Mouse (Mus musculus) embryo, embryonic 11.5 days (tissue): ENCODE measurements around the gene Scaf8.
A peak's percentile ranks its signal among the peaks of the same experiment; 100 is the strongest.
"Not testable (repeated sequence)": the region's sequence is repeated elsewhere in the genome, so short reads cannot be mapped to it uniquely, and the experiment has no call there.

Experiments
- DNase-seq: peaks from one replicate; pipeline ENCODE4 v3.0.0-alpha.2; 2012; ENCODE audit warnings: low read depth, low spot score

Scaf8 gene

DNA sequence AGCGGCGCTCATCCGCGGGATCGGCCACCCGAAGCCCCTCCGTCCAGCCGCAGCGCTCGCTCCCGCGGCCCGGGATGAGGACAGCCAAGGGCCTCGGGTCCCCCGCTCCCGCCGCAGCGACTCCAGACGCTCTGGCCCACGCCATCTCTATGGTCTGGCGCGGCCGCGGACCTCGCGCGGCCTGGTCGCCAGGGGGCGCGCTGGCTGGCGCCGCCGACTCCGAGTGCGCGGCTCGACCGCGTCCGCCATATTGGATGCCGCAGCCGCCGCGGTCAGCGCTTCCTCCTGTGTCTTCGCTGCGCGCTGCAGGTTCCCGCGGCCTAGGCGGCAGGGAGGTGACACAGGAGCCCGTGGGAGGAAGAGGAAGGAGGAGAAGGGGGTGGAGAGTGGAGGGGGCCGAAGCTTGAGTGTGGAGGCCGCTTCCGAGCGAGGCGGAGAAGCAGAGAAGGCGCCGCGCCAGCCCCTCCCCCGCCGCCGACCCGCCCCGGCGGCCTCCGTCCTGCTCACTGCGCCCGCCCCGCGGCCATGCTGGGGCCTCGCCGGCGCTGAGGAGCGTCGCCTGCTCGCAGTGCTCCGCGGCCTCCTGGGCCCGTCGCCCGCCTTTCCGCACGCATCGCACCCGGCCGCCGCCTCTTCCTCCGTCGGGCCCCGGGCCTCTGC lies at the start of gene Scaf8:
Gene Scaf8, plus strand, starts transcription at position 253 of the 660 bp plus-strand sequence.
- DNase-seq: peak; percentile 85

DNA sequence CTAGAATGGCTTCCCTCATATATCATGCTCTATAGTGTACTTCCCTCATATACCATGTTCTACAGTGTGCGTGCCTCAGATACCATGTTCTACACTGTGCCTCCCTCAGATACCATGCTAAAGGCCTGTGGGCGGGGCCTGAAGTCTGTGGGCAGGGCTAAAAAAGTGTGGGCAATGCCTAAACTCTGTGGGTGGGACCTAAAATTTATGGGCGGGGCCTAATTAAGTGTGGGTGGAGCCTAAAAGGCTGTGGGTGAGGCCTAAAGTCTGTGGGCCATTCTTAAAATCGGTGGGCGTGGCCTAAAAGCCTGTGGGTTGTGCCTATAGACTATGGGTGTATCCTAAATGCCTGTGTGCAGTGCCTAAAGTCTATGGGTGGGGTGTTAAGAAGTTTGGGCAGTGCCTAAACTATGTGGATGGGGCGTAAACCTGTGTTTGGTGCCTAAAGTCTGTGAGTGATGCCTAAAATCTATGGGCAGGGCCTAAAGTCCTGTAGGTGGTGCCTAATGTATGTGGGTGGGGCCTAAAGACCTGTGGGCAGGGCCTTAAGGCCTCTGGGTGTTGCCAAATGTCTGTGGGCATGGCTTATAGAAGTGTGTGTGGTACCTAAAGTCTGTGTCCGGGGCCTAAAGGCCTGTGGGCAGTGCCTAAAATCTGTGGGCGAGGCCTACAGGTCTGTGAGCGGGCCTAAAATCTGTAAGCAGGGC lies 39.5 kb upstream of the Scaf8 start:
- no peak for DNase-seq

DNA sequence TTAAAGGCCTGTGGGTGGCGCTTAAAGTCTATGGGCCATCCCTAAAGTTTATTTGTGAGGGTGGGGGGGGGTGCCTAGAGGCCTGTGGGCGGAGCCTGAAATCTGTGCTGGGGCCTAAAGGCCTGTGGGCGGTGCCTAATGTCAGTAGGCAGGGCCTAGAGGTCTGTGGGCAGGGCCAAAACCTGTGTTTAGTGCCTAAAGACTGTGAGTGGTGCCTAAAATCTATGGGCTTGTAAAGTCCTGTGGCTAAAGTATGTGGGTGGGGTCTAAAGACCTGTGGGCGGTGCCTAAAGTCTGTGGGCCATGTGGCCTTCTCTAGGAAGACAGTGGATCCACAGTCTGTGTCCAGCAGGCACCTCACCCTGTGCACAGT lies 38.9 kb upstream of the Scaf8 start:
- DNase-seq: no peak

DNA sequence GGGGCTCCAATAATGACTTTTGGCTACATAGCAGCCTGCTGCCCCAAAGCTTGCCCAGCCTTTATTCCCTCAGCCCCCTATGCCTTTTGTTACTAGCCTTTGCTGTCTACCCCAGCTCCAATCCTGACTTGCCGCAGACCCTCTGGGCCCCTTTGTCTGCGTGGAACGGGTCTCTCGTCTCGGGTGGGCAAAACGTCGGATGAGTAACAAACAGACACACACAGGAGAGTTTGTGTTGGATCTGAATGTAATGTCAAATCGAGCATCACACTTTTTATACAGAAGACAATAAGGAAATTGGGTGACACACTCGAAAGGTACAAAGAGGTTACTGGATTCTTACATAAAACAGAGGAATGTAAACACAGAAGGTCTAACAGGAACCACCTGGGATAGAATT lies 36.8 kb upstream of the Scaf8 start:
- not testable (repeated sequence) for DNase-seq

DNA sequence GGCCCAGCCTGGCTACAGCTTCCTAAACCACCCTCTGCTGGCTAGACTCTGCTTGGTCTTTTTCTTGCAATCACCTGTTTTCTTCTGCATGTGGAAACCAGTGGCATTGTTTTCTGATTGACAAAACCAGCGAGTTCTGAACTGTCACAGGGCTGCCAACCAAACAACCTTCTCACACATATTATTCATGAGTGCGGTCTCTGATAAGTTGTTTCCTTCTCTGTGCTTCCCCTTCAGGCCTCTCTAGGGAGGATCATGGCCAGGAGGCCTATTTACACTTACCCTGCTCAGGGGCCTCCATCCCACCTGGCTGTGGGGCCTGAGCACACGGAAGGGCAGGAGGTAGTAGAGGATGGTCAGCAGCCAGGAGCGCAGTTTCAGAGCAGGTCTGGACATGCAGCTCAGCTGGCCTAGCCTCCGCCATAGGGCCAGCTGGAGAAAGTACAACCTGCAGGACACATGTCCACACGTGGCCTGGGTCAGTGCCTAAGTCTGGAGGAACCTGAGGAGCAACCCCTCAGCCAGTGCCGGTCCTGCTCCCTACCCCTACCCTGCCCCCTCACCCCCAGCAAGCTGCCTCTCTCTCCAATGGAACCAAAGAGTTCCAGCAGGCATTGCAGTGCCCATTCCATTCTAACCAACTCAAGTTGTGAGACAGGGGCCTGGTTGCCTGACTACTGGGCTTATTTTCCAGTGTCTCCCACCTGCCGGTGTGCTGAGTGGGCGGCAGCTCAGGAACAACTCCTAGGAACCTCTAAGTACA lies 34.0 kb upstream of the Scaf8 start:
- DNase-seq: not testable (repeated sequence)

DNA sequence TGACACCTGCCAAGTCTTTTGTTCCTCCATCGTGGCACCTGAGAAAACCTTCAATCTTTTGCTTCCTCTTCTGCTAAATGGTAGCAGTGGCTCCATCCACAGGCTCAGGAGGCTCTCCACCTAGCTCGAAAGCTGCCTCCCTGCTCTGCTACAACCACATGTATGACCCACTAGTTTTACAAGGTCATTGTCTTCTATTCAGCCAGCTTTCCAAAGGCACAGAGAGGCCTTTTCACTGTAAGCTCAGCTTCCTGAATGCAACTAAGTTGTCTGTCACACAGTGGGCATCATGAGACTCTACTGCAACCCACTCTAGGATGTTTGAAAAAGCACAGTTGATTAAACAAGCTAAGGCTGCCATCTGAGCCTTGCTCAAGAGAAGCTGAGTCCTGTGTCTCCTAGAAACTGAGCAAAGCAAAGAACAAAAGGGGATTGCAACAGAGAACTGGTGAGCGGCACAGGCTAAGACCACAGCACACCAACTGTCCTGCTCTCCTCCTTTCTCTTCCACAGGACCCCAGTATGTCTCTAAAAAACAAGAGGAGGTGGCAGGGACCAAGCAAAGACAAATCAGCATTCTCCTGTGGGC lies 33.2 kb upstream of the Scaf8 start:
- DNase-seq: not testable (repeated sequence)

DNA sequence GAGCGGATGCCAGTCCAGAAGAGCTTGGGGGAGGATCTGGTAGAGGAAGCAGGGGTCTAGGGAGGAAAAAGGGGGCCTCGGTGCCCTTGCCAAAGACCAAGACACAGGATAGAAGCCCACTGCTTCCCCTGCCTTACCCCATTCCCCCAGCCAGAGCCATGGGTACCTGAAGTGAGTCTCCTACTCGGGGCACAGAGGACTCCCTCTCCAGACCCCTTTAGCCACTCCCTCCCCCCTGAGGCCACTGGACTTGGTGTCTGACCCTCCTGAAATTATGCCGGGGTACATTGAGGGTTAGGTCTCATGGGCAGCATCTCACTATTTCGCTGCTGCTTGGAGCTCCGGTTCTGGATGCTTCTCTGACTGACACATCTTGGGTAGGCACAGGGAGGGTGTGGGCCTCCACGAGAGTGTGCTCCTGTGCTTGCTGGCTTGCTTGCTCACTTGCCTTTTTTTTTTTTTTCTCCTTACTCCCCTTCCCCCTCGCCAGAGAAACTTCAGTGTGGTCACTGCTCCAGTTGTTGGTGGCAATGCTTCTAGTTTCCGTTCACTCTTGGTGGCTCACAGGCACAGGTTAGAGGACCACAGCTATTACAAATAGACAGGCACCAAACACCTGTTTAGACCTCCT lies 32.5 kb upstream of the Scaf8 start:
- not testable (repeated sequence) for DNase-seq

DNA sequence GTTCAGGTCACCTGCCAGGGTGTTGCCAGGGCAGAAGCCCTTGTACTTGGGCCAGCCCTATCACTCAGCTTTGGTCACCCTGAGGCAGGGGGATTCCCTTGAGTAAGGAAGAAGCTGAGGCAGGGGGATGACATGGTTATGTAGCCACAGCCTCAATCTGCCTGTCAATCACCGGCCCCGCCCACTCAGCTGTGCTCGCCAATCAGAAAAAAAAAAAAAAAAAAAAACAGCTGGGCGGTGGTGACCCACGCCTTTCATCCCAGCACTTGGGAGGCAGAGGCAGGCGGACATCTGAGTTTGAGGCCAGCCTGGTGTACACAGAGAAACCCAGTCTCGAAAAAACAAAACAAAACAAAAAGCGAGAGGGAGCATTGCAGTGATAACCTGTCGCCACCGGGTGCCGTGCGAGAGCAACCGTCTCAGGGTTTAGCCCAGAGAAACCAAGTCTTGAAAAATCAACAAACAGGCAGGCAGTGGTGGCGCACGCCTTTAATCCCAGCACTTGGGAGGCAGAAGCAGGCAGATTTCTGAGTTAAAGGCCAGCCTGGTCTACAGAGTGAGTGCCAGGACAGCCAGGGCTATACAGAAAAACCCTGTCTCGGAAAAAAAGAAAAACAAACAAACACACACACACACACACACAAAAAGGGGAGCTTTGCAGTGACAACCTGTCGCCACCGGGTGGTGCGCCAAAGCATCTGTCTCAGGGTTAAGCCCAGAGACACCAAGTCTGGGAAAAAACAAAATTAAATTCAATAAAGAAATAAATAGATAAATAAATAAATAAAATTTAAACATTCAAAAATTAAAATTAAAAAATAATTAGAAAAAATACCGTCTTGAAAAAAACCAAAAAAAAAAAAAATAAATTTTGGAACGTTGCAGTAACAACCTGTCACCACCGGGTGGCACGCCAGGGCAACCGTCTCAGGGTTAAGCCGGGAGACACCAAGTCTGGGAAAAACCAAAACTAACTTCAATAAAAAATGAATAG lies 31.7 kb upstream of the Scaf8 start:
- DNase-seq: not testable (repeated sequence)

DNA sequence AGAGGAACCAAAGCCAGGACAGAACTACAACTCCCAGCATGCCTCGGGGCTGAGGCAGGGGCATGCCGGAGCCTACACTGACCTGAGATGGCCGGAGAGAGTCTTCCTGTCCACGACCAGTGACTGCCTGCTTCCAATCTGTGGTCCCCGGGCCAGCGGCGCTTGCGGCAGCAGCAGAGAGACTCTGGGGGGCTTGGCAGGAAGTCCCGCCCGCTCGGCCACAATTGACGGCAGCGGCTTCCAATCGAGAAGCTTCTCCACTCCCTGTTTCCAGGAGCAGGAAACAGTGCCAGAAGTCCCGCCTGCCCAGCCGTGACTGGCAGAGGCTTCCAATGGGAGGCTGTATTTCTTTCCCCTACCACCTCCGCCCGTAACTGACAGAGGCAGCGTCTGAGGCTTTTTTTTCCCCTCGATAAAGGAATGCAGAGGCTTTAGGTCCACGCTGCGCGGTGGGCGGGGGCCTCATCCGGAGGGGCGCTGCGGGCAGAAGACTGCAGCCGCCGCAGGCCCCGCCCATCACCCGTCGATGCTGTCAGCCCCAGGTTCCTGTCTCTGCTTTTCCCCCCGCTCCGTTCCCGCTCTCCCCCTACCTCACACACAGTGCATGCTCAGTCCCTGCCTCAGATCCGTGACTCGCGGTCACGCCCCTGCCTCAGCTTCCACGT lies 30.8 kb upstream of the Scaf8 start:
- DNase-seq: peak; percentile 83

DNA sequence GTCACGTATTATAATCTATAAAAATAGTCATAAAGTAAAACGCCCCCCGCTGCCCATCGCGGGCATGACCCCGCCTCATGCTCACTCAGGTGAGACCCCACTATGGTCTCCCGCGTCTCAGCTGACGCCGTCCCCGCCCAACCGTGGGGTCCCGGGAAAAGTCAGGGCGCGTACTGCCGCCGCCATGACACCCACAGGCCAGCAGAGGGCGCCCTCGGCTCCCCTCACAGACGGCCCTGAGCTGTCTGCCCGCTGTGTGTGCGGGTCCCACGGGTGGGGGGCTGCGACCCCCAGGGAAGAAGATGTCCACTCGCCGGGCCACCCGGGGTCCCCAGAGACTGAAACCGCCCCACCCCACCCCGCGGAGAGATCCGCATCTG lies 30.2 kb upstream of the Scaf8 start:
- DNase-seq: peak; percentile 61

DNA sequence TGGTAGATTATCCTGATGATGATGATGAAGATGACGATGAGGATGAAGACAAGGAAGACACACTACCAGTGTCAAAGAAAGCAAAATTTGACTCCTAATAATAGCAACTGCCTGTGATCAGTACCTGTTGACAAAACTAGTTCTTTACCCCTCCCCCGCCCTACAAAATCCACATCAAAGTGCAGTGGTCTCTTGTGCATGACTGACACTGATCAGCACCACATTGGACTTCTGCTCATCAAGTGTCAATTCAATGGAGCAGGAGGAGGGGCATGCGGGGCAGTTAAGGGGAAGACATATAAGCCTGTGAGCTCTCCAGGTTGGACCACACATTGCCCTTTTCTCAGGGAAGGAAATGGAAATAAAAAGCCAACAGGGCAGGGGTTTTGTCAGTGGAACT lies 29.6 kb upstream of the Scaf8 start:
- no peak for DNase-seq

DNA sequence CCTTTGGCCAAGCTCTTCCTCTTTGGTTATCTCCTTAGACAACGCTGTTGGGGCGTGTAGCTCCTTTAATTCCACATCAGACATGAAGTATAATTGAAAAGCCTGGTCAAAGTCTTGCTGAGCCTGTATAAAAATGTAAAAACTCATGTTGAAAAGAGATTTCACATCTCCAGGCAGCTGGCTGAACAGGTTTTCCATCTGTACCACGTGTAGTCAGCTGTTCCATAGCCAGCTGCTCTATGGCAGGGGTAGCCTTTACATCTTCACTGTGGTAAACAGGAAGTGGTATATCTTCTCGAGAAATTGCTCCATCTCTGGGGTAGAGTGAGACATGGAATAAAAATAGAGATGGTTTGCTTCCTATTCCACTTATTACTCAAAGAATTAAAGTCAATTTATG lies 22.1 kb upstream of the Scaf8 start:
- no peak for DNase-seq

DNA sequence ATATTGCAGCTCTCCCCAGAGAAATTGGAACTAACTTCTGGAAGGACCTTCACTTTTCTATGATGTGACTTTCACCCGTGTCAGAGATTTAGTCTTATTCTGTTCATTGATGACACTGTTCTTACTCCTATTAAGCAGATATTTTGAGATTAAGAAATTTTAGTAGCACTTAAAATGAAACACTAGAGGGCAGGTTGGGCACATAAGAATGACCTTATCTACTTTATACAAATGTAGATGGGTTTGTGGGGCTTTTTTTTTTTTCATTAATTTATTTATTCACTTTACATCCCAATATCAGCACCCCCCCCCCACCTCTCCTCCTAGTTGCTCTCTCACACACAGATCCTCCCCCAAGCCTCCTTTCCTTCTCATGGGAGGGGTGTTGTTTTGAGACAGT lies 15.5 kb upstream of the Scaf8 start:
- DNase-seq: not testable (repeated sequence)

DNA sequence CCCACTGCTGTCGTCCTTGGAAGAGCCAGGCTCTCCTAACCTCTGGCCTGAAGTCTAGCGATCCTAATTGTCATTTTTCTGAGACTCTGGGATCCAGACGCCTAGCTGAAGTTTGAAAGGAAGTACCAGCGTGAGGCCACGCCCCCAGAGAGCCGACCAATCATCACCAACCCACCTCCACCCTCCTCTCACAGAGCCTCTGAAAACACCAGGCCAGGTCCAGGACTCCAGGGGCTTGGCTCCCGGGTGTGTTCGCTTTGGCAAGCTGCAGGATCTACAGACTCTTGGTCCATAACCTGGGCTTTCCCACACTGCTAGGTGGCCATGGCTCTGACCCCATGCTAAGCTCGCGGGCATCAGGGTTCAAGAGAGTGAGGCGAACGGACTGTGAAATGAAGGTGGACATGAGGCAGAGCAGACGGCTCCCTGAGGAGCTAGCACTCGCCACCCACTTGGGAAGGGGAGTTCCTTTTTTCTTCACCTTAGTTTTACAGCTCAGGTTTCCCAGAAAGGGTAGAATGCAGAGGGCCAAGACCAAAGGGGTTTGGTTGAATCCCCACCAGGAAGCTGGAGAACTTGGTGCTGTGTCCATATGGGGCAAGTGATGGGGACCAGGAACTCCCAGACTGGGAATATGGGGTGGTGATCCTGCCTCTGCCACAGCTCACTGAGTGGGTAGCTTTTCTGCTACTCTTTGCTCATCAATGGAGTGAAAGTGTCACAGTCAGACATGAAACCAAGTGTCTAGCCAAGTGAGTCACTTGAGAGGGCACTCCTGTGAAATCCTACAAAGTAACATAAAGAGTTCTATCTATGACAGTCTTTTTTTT lies 12.2 kb upstream of the Scaf8 start:
- DNase-seq: peak; percentile 52

DNA sequence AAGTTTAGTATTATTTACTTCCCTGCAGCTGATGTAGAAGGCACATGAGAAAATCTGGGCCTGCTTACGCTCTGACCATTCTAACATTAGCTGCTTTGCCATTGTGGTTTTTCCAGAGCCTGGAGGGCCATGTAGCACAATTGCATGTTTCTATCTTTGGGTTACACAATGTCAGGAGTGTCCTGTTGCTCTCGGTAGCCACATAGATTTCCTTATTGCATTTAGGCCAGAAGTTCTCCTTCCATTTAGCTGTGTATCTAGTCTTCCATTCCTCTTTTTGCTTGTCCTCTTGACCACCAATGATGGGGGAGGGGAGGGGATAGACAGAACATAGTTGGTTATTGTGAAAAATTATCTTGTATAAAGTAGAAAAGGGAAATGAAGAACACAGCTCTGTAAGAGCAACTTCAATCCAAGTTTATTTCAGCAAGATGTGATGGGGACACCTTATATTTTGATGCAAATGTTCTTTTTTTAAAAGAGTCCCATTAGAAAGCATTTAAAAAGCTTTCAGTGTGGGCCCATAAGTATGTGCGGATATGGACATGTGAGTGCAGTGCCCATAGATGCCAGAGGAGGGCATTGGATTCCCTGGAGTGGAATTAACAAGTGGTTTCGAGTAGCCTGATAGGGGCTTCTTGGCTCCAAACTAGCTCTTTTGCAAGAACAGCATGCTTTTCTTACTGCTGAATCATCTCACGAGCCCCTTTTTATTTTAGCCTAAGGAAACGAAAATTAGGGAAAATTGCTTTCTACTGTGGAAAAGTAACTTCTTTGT lies 10.4 kb upstream of the Scaf8 start:
- DNase-seq: no peak

DNA sequence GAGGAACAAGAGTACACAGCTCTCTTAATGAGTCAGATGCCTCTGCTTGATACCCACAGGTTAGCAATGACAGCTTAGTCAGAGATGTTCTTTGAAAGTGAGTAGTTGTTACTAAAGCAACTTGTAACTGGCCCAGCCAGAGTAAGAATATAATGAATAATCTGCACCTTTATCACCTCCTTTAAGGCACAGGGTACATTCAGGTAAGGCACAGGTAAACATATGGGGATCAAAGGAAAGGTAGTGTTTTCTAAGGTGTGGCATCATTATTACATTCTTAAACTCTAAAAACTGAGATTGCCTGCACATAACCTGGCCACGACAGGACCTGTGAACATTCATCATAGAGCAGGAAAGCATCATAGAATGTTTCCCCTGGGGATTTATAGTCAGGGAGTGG lies 9.8 kb upstream of the Scaf8 start:
- DNase-seq: no peak

DNA sequence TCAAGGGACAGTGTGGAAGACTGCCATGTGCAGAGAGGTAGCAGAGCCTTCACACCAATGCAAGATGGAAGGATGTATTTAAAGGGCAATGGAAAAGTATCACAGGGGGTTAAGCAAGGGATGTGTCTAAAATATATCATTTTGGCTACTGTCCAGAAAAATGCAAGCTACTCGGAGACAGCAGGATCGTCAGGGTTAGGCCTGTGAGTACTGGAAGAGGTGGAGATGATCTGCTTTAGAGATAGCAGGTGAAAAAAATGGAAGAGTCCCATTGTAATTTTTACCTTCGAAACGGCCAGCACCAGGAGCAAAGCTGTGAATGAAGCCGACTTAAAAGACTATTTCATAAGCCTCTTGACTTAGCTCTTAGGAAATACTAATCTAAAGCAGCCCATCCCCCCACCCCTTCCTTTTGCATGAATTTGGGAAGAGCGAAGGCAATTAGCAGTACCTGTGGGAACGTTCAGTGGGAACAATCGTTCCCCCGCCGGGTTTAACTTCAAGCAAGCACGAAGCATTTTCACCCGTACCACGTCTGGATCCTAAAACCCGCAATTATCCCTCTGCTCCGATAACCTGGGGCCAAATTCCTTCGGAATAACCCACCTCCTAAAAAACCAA lies 925 bp upstream of the Scaf8 start:
- no peak for DNase-seq

DNA sequence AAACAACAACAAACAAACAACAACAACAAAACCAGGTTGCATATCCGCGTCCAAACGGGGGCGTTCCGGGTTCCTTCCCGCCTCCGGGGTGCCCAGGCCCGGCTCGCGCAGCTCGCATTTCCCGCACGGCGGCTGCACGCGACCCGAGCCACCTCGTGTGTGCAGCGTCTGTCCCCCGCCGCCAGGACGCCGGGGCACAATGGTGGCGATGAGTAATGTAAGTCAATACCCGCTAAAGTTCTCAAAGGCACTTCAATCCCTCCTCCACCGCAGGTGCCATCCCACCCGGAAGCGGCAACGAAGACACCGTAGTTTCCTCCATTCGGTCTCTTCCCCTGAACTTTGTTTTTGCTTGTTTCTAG lies 433 bp upstream of the Scaf8 start:
- no peak for DNase-seq
